Mouse (Mus musculus) small intestine, adult 10 weeks (tissue): Measurements from ENCODE around the gene Tmem252. TPM values are rescaled to one million over a fixed set of nuclear protein-coding genes. Genes with fewer than 3 reads are reported as not detected.

ENCODE experiments used
- polyA plus RNA-seq: library from polyadenylated mRNA; stranded (reverse); fragments of 350-450 nt; fragmentation: Illumina TruSeq; extraction: RNeasy Lipid Tissue Mini Kit (QIAGEN cat#74804); gene quantifications from one replicate; pipeline ENCODE4 v1.2.3, GENCODE M21; 2014; ENCODE audit warnings: low replicate concordance

The Tmem252 gene
- 3.0 TPM for polyA plus RNA-seq

GRCm38 (mm10) chr19:24673762-24674161, at the start of gene Tmem252:
TSS of gene Tmem252 (plus strand) at chr19:24674008.

Other genes starting within 250 kb of the Tmem252 start
- 1.5 TPM for gene Fam122a, start 196.7 kb upstream of the Tmem252 start, polyA plus RNA-seq
- gene Pip5k1b, start 118.1 kb upstream of the Tmem252 start, polyA plus RNA-seq, result 50.0 TPM
- 17.2 TPM for gene Pgm5, start 187.8 kb downstream of the Tmem252 start, polyA plus RNA-seq
- gene Gm10053, start 201.7 kb downstream of the Tmem252 start, polyA plus RNA-seq, result 1,464 TPM
- not detected for gene Foxd4, start 227.2 kb downstream of the Tmem252 start, polyA plus RNA-seq